Mouse (Mus musculus): ENCODE data around the gene Elmo1. TPM values are rescaled to one million over a fixed set of nuclear protein-coding genes. Genes with fewer than 3 reads are reported as not detected.
A peak's percentile ranks its signal among the peaks of the same experiment; 100 is the strongest.

The Elmo1 gene
- total and polyA plus RNA-seq, 3 experiments = 23.1 to 50.2 (median 32.2) TPM

DNA sequence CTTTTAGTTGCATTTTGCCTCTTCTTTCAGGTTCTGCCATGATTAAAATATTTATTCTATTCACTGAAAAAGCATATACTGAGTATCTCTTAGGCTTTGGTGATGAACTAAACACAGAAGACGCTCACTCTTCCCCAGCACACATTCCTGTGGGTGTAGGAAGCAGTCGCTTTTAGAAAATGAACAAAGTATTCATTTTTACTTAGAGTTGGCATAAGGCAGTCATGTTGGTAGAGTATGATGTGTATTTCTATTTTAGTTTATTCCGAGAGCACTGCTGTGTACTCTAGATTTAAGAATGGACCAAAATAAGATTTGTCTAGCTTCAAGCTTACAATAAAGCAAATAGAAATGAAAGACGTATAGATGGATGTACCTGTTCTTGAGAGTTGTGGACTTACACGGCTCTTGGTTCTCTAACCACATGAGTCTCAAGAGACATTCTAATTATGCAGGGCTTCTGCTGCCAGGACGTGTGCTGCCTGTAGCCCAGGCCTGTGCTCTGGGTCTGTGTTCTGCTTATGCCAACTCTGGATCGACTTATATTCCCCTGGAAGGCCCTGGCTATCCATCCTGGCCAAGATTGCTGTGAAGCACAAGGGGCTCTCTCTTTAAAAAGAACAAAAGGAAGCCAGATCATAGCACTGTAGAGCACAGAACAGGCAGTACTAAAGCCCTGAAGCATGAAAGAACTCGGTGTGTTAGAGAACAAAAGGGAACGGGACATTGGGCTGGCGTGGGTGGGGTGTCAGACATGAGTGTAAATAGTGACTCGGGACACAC is 137.7 kb downstream of the Elmo1 start:
- dilution Hi-C loops (cut with MboI; ENCODE audit: extremely low pct_ligation_motif_present, extremely low pct_unique_long_range_greater_than_20kb, low sequenced_read_pairs) (no loop called here), in situ Hi-C loops (cut with MboI; ENCODE audit: low pct_ligation_motif_present, low pct_unique_long_range_greater_than_20kb, low sequenced_read_pairs) (no loop called here)
- Histone ChIP-seq H3K36me3 (replicated peaks in 1 of 2; ENCODE audit: control insufficient read depth in 1 of 2, insufficient read depth in 1 of 2, low read length in 1 of 2) (peaks cover 8 to 37% of the 10 kb centered on the region in 2 experiments), H3K79me2 (replicated peaks; ENCODE audit: control insufficient read depth, extremely low read depth, insufficient read depth, poor library complexity, severe bottlenecking) (peaks cover 4% of the 10 kb centered on the region; the same call in 1 of the 2 replicates), H3K9ac (ENCODE audit: insufficient read depth, low read depth) (no peak overlapping the region), H3K9me3 (replicated peaks; ENCODE audit: low read length) (no peaks in the 10 kb centered on the region), H3K27ac (ENCODE audit: insufficient read depth, low read depth) (no peak overlapping the region), H3K4me1 (ENCODE audit: control insufficient read depth in 1 of 2, insufficient read depth in 2 of 2) (peaks cover 4 to 51% of the 10 kb centered on the region in 2 experiments), H3K4me3 (replicated peaks in 1 of 3; ENCODE audit: low read depth in 2 of 3, low read length in 2 of 3, poor library complexity in 1 of 3) (no peak overlapping the region), H3K4me2 (ENCODE audit: insufficient read depth, low read depth, poor library complexity, severe bottlenecking) (0 out of 2 replicates have a peak overlapping the region, but pooled peaks have one; percentile 40), H3K27me3 (replicated peaks) (no peaks in the 10 kb centered on the region)
- DNase-seq (ENCODE audit: extremely low read depth) = peak; percentile 63
- no peak for TF ChIP-seq CHD2 (IDR thresholded peaks at IDR 0.05; ENCODE audit: low read length)
- TF ChIP-seq BHLHE40 (IDR thresholded peaks at IDR 0.05; ENCODE audit: low read depth, low read length) = peak; percentile 11; the same call in 1 of the 2 replicates

DNA sequence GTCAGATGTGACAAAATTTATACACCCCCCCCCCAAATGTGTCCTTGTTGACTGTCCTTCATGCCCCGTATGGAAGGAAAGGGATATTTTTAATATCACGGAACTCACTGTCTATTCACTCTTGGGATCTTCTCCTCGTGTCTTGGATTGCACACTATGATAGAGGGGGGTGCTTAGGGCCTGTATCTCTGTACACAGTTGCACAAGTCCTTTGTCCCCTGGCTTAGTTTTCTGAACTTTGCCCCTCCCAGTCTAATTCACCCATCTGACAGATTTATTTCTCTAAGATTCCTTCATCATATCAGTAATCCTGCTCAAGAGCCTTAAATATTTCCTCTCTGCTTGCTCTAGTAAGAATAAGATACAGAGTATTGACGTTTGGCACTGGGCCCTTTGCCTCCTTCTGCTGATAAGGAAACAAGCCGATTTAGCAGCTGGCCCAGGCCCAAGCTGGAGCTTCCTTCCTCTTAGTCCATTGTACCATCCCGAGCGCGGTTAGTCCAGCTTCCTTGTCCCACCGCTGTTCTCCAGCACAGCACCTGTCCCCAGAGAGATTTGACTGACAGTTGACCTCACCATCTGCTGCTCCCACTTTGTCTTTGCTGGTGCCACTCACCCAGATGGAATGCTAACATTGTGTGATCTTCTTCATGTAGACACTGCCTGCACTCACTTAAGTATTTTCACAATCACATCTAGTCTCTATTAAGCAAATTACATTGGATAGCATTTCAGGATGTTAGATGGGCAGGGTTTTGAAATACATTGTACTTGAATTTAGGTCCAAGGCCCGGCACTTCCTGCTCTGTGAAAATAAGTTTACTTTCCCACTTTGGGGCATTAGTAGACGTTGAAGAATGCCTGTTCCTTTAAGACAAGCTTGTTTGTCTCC is 141.7 kb downstream of the Elmo1 start:
- DNase-seq (ENCODE audit: extremely low read depth) = no peak
- Histone ChIP-seq H3K9me3 (replicated peaks; ENCODE audit: low read length) (peaks cover 4% of the 10 kb centered on the region), H3K4me3 (replicated peaks in 1 of 3; ENCODE audit: low read depth in 2 of 3, low read length in 2 of 3, poor library complexity in 1 of 3) (no peak overlapping the region), H3K4me1 (ENCODE audit: control insufficient read depth in 1 of 2, insufficient read depth in 2 of 2) (peaks cover 4 to 62% of the 10 kb centered on the region in 2 experiments), H3K79me2 (replicated peaks; ENCODE audit: control insufficient read depth, extremely low read depth, insufficient read depth, poor library complexity, severe bottlenecking) (peaks cover 10% of the 10 kb centered on the region; the same call in 1 of the 2 replicates), H3K9ac (ENCODE audit: insufficient read depth, low read depth) (no peak overlapping the region), H3K36me3 (replicated peaks in 1 of 2; ENCODE audit: control insufficient read depth in 1 of 2, insufficient read depth in 1 of 2, low read length in 1 of 2) (peaks cover 12 to 47% of the 10 kb centered on the region in 2 experiments), H3K27me3 (replicated peaks) (no peaks in the 10 kb centered on the region), H3K27ac (ENCODE audit: insufficient read depth, low read depth) (no peak overlapping the region), H3K4me2 (ENCODE audit: insufficient read depth, low read depth, poor library complexity, severe bottlenecking) (no peak overlapping the region)
- dilution Hi-C loops (cut with MboI; ENCODE audit: extremely low pct_ligation_motif_present, extremely low pct_unique_long_range_greater_than_20kb, low sequenced_read_pairs) (no loop called here), in situ Hi-C loops (cut with MboI; ENCODE audit: low pct_ligation_motif_present, low pct_unique_long_range_greater_than_20kb, low sequenced_read_pairs) (no loop called here)
- TF ChIP-seq CHD1 (IDR thresholded peaks at IDR 0.05; ENCODE audit: low read depth, low read length) (no peak), RCOR1 (conservative IDR thresholded peaks at IDR 0.05; ENCODE audit: low read depth, low read length) (no peak), SIN3A (IDR thresholded peaks at IDR 0.05; ENCODE audit: low read length) (no peak), ZMIZ1 (IDR thresholded peaks at IDR 0.05; ENCODE audit: low read depth, low read length) (no peak), ZC3H11A (IDR thresholded peaks at IDR 0.05; ENCODE audit: low read depth, low read length) (no peak), HCFC1 (IDR thresholded peaks at IDR 0.05; ENCODE audit: low read depth, low read length) (no peak), KAT2A (IDR thresholded peaks at IDR 0.05; ENCODE audit: insufficient replicate concordance, low read length) (no peak), IRF4 (IDR thresholded peaks at IDR 0.05; ENCODE audit: low read depth, low read length) (no peak), ETS1 (conservative IDR thresholded peaks at IDR 0.05; ENCODE audit: low read depth, low read length) (no peak), PAX5 (IDR thresholded peaks at IDR 0.05; ENCODE audit: low read length) (no peak), JUN (IDR thresholded peaks at IDR 0.05; ENCODE audit: insufficient read depth, low read depth, low read length) (no peak), EP300 (IDR thresholded peaks at IDR 0.05; ENCODE audit: low read length) (no peak), ZKSCAN1 (IDR thresholded peaks at IDR 0.05; ENCODE audit: borderline replicate concordance, low read depth, low read length) (no peak), UBTF (IDR thresholded peaks at IDR 0.05; ENCODE audit: low read depth, low read length) (no peak), TCF12 (IDR thresholded peaks at IDR 0.05; ENCODE audit: low read depth, low read length) (no peak), CHD2 (IDR thresholded peaks at IDR 0.05; ENCODE audit: low read length) (no peak), MAFK (IDR thresholded peaks at IDR 0.05; ENCODE audit: insufficient replicate concordance, low read length) (no peak)
